Mouse (Mus musculus): ENCODE measurements at regions not wholly inside any gene's neighbourhood (a gene's known extent, or its start where the extent isn't known, plus 50 kb on each side); places are given as distances from the start of the nearest gene placed in this dataset.

- TF ChIP-seq POLR2A (IDR thresholded peaks at IDR 0.05; ENCODE audit: low read depth, low read length) (no peak), CTCF (IDR thresholded peaks at IDR 0.05; ENCODE audit: borderline replicate concordance, insufficient read depth, low read length) (no peak)
Measured at GRCm38 (mm10) chr14:102811022-102811421, 171.4 kb downstream of the Kctd12 start.

Data from embryonic fibroblast, embryonic 13.5 days (primary cell).